Mouse (Mus musculus): ENCODE data around the gene Slc24a1. TPM values are rescaled to one million over a fixed set of nuclear protein-coding genes. Genes with fewer than 3 reads are reported as not detected.
A peak's percentile ranks its signal among the peaks of the same experiment; 100 is the strongest.

The Slc24a1 gene
- polyA plus RNA-seq, 1 experiment from 2014 or later = 0.13 TPM

- Histone ChIP-seq H3K9ac (peak overlapping the region; percentile 38), H3K27ac (peak overlapping the region; percentile 71), H3K27me3 (replicated peaks) (peaks cover 14% of the 10 kb centered on the region), H3K9me3 (replicated peaks) (no peaks in the 10 kb centered on the region), H3K36me3 (no peaks in the 10 kb centered on the region), H3K4me2 (peak overlapping the region; percentile 67), H3K4me1 (peaks cover 58% of the 10 kb centered on the region), H3K4me3 (peak overlapping the region; percentile 46)
- no peak for ATAC-seq
- 6% methylated on average over 12 of the region's 12 CpGs for WGBS (ENCODE audit: insufficient replicate concordance)
Observed at GRCm38 (mm10) chr9:64956337-64956736, 4.9 kb upstream of the Slc24a1 start.

- H3K4me3 ChIP-seq = no peak overlapping the region
- peak overlapping the region; percentile 37; the same call in 1 of the 2 replicates for H3K27ac ChIP-seq
- no peaks in the 10 kb centered on the region for H3K9me3 ChIP-seq (replicated peaks)
- peaks cover 45% of the 10 kb centered on the region for H3K27me3 ChIP-seq (replicated peaks)
- WGBS (ENCODE audit: insufficient replicate concordance) = 19% methylated on average over 7 of the region's 7 CpGs
- H3K36me3 ChIP-seq = no peaks in the 10 kb centered on the region
- 0 out of 2 replicates have a peak overlapping the region, but pooled peaks have one; percentile 9 for H3K9ac ChIP-seq
- peaks cover 38% of the 10 kb centered on the region for H3K4me1 ChIP-seq
- H3K4me2 ChIP-seq = peak overlapping the region; percentile 33
- ATAC-seq = peak; percentile 84
Observed at GRCm38 (mm10) chr9:64953190-64953589, 1.8 kb upstream of the Slc24a1 start.

GRCm38 (mm10) chr9:64952055-64952454 lies 648 bp upstream of the Slc24a1 start:
- Histone ChIP-seq H3K27ac (no peak overlapping the region), H3K4me1 (peaks cover 40% of the 10 kb centered on the region), H3K9ac (no peak overlapping the region), H3K36me3 (no peaks in the 10 kb centered on the region), H3K9me3 (replicated peaks) (no peaks in the 10 kb centered on the region), H3K4me2 (0 out of 2 replicates have a peak overlapping the region, but pooled peaks have one; percentile 33), H3K4me3 (no peak overlapping the region), H3K27me3 (replicated peaks) (peaks cover 54% of the 10 kb centered on the region)
- 29% methylated on average over 5 of the region's 5 CpGs for WGBS (ENCODE audit: insufficient replicate concordance)
- ATAC-seq = no peak

- Histone ChIP-seq H3K27ac (no peak overlapping the region), H3K27me3 (replicated peaks) (peaks cover 78% of the 10 kb centered on the region), H3K36me3 (no peaks in the 10 kb centered on the region), H3K4me1 (peaks cover 21% of the 10 kb centered on the region), H3K9me3 (replicated peaks) (no peaks in the 10 kb centered on the region), H3K9ac (no peak overlapping the region), H3K4me2 (no peak overlapping the region), H3K4me3 (no peak overlapping the region)
- 67% methylated on average over 9 of the region's 9 CpGs for WGBS (ENCODE audit: insufficient replicate concordance)
- ATAC-seq = no peak
Observed at GRCm38 (mm10) chr9:64947483-64948095, 3.8 kb downstream of the Slc24a1 start.

GRCm38 (mm10) chr9:64943997-64944396 lies 7.4 kb downstream of the Slc24a1 start:
- WGBS (ENCODE audit: insufficient replicate concordance) = 43% methylated on average over 11 of the region's 11 CpGs
- no peak overlapping the region for H3K9ac ChIP-seq
- H3K36me3 ChIP-seq = no peaks in the 10 kb centered on the region
- peaks cover 24% of the 10 kb centered on the region for H3K4me1 ChIP-seq
- no peak for ATAC-seq
- no peaks in the 10 kb centered on the region for H3K9me3 ChIP-seq (replicated peaks)
- peaks cover 49% of the 10 kb centered on the region for H3K27me3 ChIP-seq (replicated peaks)
- no peak overlapping the region for H3K27ac ChIP-seq
- H3K4me2 ChIP-seq = no peak overlapping the region
- H3K4me3 ChIP-seq = no peak overlapping the region

GRCm38 (mm10) chr9:64941650-64942049 lies 9.8 kb downstream of the Slc24a1 start:
- no peak overlapping the region for H3K9ac ChIP-seq
- no peak for ATAC-seq
- no peak overlapping the region for H3K4me3 ChIP-seq
- no peak overlapping the region for H3K27ac ChIP-seq
- H3K27me3 ChIP-seq (replicated peaks) = peaks cover 31% of the 10 kb centered on the region
- peaks cover 40% of the 10 kb centered on the region for H3K4me1 ChIP-seq
- H3K9me3 ChIP-seq (replicated peaks) = no peaks in the 10 kb centered on the region
- 80% methylated on average over 4 of the region's 4 CpGs for WGBS (ENCODE audit: insufficient replicate concordance)
- no peaks in the 10 kb centered on the region for H3K36me3 ChIP-seq
- no peak overlapping the region for H3K4me2 ChIP-seq

GRCm38 (mm10) chr9:64940731-64941346 lies 10.6 kb downstream of the Slc24a1 start:
- Histone ChIP-seq H3K4me2 (no peak overlapping the region), H3K36me3 (no peaks in the 10 kb centered on the region), H3K9ac (no peak overlapping the region), H3K9me3 (replicated peaks) (no peaks in the 10 kb centered on the region), H3K27me3 (replicated peaks) (peaks cover 31% of the 10 kb centered on the region), H3K4me1 (peaks cover 49% of the 10 kb centered on the region), H3K27ac (no peak overlapping the region), H3K4me3 (no peak overlapping the region)
- WGBS (ENCODE audit: insufficient replicate concordance) = 72% methylated on average over 11 of the region's 11 CpGs
- ATAC-seq = no peak

- no peak for ATAC-seq
- H3K36me3 ChIP-seq = no peaks in the 10 kb centered on the region
- 67% methylated on average over 2 of the region's 2 CpGs for WGBS (ENCODE audit: insufficient replicate concordance)
- peaks cover 24% of the 10 kb centered on the region for H3K27me3 ChIP-seq (replicated peaks)
- H3K9ac ChIP-seq = no peak overlapping the region
- peak overlapping the region; percentile 61 for H3K4me2 ChIP-seq
- H3K4me1 ChIP-seq = peaks cover 50% of the 10 kb centered on the region
- no peaks in the 10 kb centered on the region for H3K9me3 ChIP-seq (replicated peaks)
- H3K4me3 ChIP-seq = no peak overlapping the region
- no peak overlapping the region; the same call in 1 of the 2 replicates for H3K27ac ChIP-seq
Observed at GRCm38 (mm10) chr9:64939790-64940189, 11.6 kb downstream of the Slc24a1 start.

GRCm38 (mm10) chr9:64939281-64939680 lies 12.1 kb downstream of the Slc24a1 start:
- Histone ChIP-seq H3K4me2 (peak overlapping the region; percentile 61), H3K4me1 (peaks cover 54% of the 10 kb centered on the region), H3K9me3 (replicated peaks) (no peaks in the 10 kb centered on the region), H3K27me3 (replicated peaks) (peaks cover 19% of the 10 kb centered on the region), H3K36me3 (no peaks in the 10 kb centered on the region), H3K27ac (peak overlapping the region; percentile 77), H3K9ac (peak overlapping the region; percentile 48), H3K4me3 (peak overlapping the region; percentile 31)
- 35% methylated on average over 4 of the region's 4 CpGs for WGBS (ENCODE audit: insufficient replicate concordance)
- no peak; the same call in 1 of the 2 replicates for ATAC-seq

- Histone ChIP-seq H3K4me2 (peak overlapping the region; percentile 61), H3K36me3 (no peaks in the 10 kb centered on the region), H3K4me3 (peak overlapping the region; percentile 31), H3K9me3 (replicated peaks) (no peaks in the 10 kb centered on the region), H3K4me1 (peaks cover 62% of the 10 kb centered on the region), H3K9ac (peak overlapping the region; percentile 48; the same call in 1 of the 2 replicates), H3K27ac (peak overlapping the region; percentile 77), H3K27me3 (replicated peaks) (peaks cover 13% of the 10 kb centered on the region)
- 15% methylated on average over 5 of the region's 5 CpGs for WGBS (ENCODE audit: insufficient replicate concordance)
- peak; percentile 74 for ATAC-seq
Observed at GRCm38 (mm10) chr9:64938535-64938934, 12.9 kb downstream of the Slc24a1 start.

GRCm38 (mm10) chr9:64937491-64937890 lies 13.9 kb downstream of the Slc24a1 start:
- H3K4me1 ChIP-seq = peaks cover 72% of the 10 kb centered on the region
- 50% methylated on average over 5 of the region's 5 CpGs for WGBS (ENCODE audit: insufficient replicate concordance)
- no peak for ATAC-seq

GRCm38 (mm10) chr9:64936508-64936907 lies 14.9 kb downstream of the Slc24a1 start:
- H3K27me3 ChIP-seq (replicated peaks) = no peaks in the 10 kb centered on the region
- peaks cover 77% of the 10 kb centered on the region for H3K4me1 ChIP-seq
- 3% methylated on average over 6 of the region's 6 CpGs for WGBS (ENCODE audit: insufficient replicate concordance)
- H3K4me3 ChIP-seq = no peak overlapping the region
- peak overlapping the region; percentile 44 for H3K4me2 ChIP-seq
- H3K9ac ChIP-seq = no peak overlapping the region
- H3K27ac ChIP-seq = 0 out of 2 replicates have a peak overlapping the region, but pooled peaks have one; percentile 15
- ATAC-seq = no peak
- H3K36me3 ChIP-seq = no peaks in the 10 kb centered on the region
- no peaks in the 10 kb centered on the region for H3K9me3 ChIP-seq (replicated peaks)

More at GRCm38 (mm10) chr9:64937491-64937890, 13.9 kb downstream of the Slc24a1 start:
- Histone ChIP-seq H3K4me2 (no peak overlapping the region), H3K9me3 (replicated peaks) (no peaks in the 10 kb centered on the region), H3K27ac (no peak overlapping the region), H3K36me3 (no peaks in the 10 kb centered on the region), H3K4me3 (no peak overlapping the region), H3K9ac (no peak overlapping the region), H3K27me3 (replicated peaks) (0 out of 2 replicates have a peak, but pooled peaks cover 6% of the 10 kb centered on the region)
